Mouse (Mus musculus): Measurements from ENCODE around the gene Il15ra. TPM values are rescaled to one million over a fixed set of nuclear protein-coding genes. Genes with fewer than 3 reads are reported as not detected.

Il15ra gene
- 10 to 100 TPM; 24.7 to 26.6 TPM for total RNA-seq (2021)
- long read RNA-seq, experiment 1, partial matches to known transcripts = 0 of 9 reads
- long read RNA-seq, experiment 1, other reads (novel, unspliced or antisense) = 2 of 9 reads
- long read RNA-seq, experiment 2, partial matches to known transcripts = 0 of 15 reads
- long read RNA-seq, experiment 2, other reads (novel, unspliced or antisense) = 9 of 15 reads

- peak; percentile 89 for DNase-seq
These were observed at the start of gene Il15ra for GRCm38 (mm10) chr2:11705201-11706025. TSS of gene Il15ra (plus strand) at chr2:11705290.

GRCm38 (mm10) chr2:11657581-11657980 lies 47.5 kb upstream of the Il15ra start:
- no peak for DNase-seq

GRCm38 (mm10) chr2:11659263-11659662 lies 45.8 kb upstream of the Il15ra start:
- DNase-seq = no peak

GRCm38 (mm10) chr2:11662143-11662906 lies 42.8 kb upstream of the Il15ra start:
- DNase-seq = no peak

- no peak for DNase-seq
These were observed 42.2 kb upstream of the Il15ra start for GRCm38 (mm10) chr2:11662907-11663230.

GRCm38 (mm10) chr2:11663961-11664360 lies 41.1 kb upstream of the Il15ra start:
- peak; percentile 72 for DNase-seq

GRCm38 (mm10) chr2:11664367-11664766 lies 40.7 kb upstream of the Il15ra start:
- DNase-seq = no peak

GRCm38 (mm10) chr2:11664806-11665205 lies 40.3 kb upstream of the Il15ra start:
- no peak for DNase-seq

GRCm38 (mm10) chr2:11665326-11665725 lies 39.8 kb upstream of the Il15ra start:
- DNase-seq = peak; percentile 26

GRCm38 (mm10) chr2:11672144-11672543 lies 32.9 kb upstream of the Il15ra start:
- DNase-seq = no peak

GRCm38 (mm10) chr2:11679626-11680025 lies 25.5 kb upstream of the Il15ra start:
- peak; percentile 49 for DNase-seq

- no peak for DNase-seq
These were observed 22.4 kb upstream of the Il15ra start for GRCm38 (mm10) chr2:11682712-11683111.

GRCm38 (mm10) chr2:11686512-11686911 lies 18.6 kb upstream of the Il15ra start:
- no peak for DNase-seq

- DNase-seq = no peak
These were observed 17.7 kb upstream of the Il15ra start for GRCm38 (mm10) chr2:11687436-11687835.

- no peak for DNase-seq
These were observed 14.7 kb upstream of the Il15ra start for GRCm38 (mm10) chr2:11690201-11690890.

- DNase-seq = no peak
These were observed 11.7 kb upstream of the Il15ra start for GRCm38 (mm10) chr2:11693352-11693751.

- no peak for DNase-seq
These were observed 11.0 kb upstream of the Il15ra start for GRCm38 (mm10) chr2:11694104-11694503.

- DNase-seq = no peak
These were observed 9.2 kb upstream of the Il15ra start for GRCm38 (mm10) chr2:11695867-11696266.

GRCm38 (mm10) chr2:11698994-11699393 lies 6.1 kb upstream of the Il15ra start:
- no peak for DNase-seq

GRCm38 (mm10) chr2:11699905-11700304 lies 5.2 kb upstream of the Il15ra start:
- DNase-seq = no peak

- DNase-seq = no peak
These were observed 1.1 kb downstream of the Il15ra start for GRCm38 (mm10) chr2:11706030-11706745.

- DNase-seq = no peak
These were observed 1.6 kb downstream of the Il15ra start for GRCm38 (mm10) chr2:11706746-11707065.
